Mouse (Mus musculus): ENCODE measurements at regions not wholly inside any gene's neighbourhood (a gene's known extent, or its start where the extent isn't known, plus 50 kb on each side); places are given as distances from the start of the nearest gene placed in this dataset.

DNA sequence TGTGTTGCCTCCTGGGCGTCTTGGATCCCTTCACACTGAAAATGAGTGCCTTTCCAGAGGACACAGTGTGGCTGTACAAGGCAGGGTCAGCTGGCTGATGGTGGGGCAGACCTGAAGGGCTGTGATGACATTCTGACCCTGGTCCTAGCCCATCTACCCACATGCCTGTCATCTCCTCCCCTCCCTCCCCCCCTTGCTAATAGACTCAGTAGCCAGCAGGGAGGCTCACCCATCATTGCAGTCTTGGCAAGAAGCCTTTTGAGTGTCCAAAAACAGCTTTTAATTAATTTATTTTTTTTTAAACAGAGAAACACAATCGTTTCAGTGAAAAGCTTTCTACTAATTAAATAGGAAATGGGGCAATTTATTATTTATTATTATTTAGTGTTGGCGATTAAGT, 67.0 kb upstream of the Ssx2ip start:
- no peak for ATAC-seq (ENCODE audit: insufficient read depth, low FRiP score, low read depth)
- WGBS: 51% methylated on average over 3 of the region's 3 CpGs
- Histone ChIP-seq H3K4me3 (replicated peaks) (no peak overlapping the region), H3K4me1 (0 out of 2 replicates have a peak, but pooled peaks cover 3% of the 10 kb centered on the region), H3K27me3 (replicated peaks) (no peaks in the 10 kb centered on the region), H3K36me3 (no peaks in the 10 kb centered on the region), H3K27ac (no peak overlapping the region), H3K9ac (no peak overlapping the region), H3K9me3 (no peaks in the 10 kb centered on the region), H3K4me2 (peak overlapping the region; percentile 43)

DNA sequence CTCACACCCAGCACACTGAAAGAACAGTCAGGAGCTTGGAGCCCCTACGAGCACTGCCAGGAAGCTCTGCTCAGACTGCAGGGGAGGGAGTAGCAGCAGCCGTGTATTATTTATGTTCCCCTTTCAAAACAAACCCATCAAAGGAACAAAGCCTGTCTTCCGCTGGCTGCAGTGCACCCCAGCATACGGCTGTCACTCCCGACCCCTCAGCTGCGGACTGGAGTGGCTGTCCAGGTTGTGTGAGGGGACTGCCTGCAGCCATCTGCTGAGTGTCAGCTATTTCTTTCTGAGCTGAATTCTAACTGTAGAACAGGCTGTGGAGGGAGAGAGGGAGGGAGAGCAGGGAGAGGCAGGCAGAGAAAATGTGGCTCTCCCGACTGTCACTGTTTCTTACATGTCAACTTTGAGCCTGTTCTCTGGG, 66.6 kb upstream of the Ssx2ip start:
- WGBS: 11% methylated on average over 7 of the region's 7 CpGs
- H3K4me3 ChIP-seq (replicated peaks): 0 out of 2 replicates have a peak overlapping the region, but pooled peaks have one; percentile 14
- H3K27me3 ChIP-seq (replicated peaks): 0 out of 2 replicates have a peak, but pooled peaks cover 2% of the 10 kb centered on the region
- no peaks in the 10 kb centered on the region for H3K9me3 ChIP-seq
- H3K27ac ChIP-seq: no peak overlapping the region
- H3K36me3 ChIP-seq: no peaks in the 10 kb centered on the region
- H3K4me1 ChIP-seq: 0 out of 2 replicates have a peak, but pooled peaks cover 3% of the 10 kb centered on the region
- H3K4me2 ChIP-seq: peak overlapping the region; percentile 43
- no peak overlapping the region for H3K9ac ChIP-seq
- ATAC-seq (ENCODE audit: insufficient read depth, low FRiP score, low read depth): peak; percentile 51; the same call in 1 of the 2 replicates

GRCm38 (mm10) chr3:146338445-146338844, 66.0 kb upstream of the Ssx2ip start:
- no peak overlapping the region for H3K4me3 ChIP-seq (replicated peaks)
- H3K4me1 ChIP-seq: 0 out of 2 replicates have a peak, but pooled peaks cover 3% of the 10 kb centered on the region
- no peaks in the 10 kb centered on the region for H3K9me3 ChIP-seq
- H3K4me2 ChIP-seq: no peak overlapping the region
- H3K27me3 ChIP-seq (replicated peaks): 0 out of 2 replicates have a peak, but pooled peaks cover 2% of the 10 kb centered on the region
- H3K36me3 ChIP-seq: no peaks in the 10 kb centered on the region
- WGBS: 68% methylated on average over 9 of the region's 9 CpGs
- no peak overlapping the region for H3K9ac ChIP-seq
- no peak overlapping the region for H3K27ac ChIP-seq
- ATAC-seq (ENCODE audit: insufficient read depth, low FRiP score, low read depth): no peak

DNA sequence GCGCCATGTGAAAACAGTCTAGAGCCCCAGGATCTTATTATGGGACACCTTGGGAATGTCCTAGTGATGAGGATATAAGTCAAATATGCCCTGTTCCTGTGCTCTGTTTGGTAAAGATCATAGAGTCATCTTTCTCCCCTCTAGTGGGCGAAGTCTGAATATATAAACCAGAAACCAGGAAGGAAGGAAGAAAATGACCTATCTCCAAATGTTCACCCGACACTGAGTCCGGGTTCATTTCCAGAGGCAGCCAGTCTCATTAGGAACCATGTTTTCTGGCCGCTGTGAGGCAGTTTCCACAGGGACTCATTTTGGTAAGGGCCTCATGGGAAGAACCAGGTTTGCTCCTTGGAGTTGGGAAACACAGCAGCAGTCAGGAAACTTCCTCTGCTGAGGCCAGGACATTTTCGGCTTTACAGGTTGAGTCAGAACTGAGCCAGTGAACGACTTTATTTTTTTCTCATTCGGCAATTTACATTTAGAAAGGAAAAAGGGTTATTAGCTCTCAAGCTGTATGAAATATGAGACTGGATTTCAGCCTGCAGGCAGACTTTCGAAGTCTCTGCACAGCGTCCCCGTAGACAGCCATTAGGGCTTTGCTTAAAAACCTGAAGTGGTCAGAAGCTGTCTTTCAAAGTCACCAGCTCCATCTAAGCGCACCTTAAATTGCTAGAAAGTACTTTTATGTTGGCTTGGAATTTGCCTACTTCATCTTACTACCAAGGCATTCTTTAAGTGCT, 64.0 kb upstream of the Ssx2ip start:
- no peak overlapping the region for H3K4me3 ChIP-seq (replicated peaks)
- no peak overlapping the region for H3K4me2 ChIP-seq
- H3K9ac ChIP-seq: no peak overlapping the region
- ATAC-seq (ENCODE audit: insufficient read depth, low FRiP score, low read depth): no peak
- H3K9me3 ChIP-seq: no peaks in the 10 kb centered on the region
- H3K27ac ChIP-seq: no peak overlapping the region
- H3K36me3 ChIP-seq: no peaks in the 10 kb centered on the region
- peaks cover 5% of the 10 kb centered on the region; the same call in 1 of the 2 replicates for H3K4me1 ChIP-seq
- 50% methylated on average over 12 of the region's 12 CpGs for WGBS
- H3K27me3 ChIP-seq (replicated peaks): 0 out of 2 replicates have a peak, but pooled peaks cover 2% of the 10 kb centered on the region

- no peak overlapping the region for H3K27ac ChIP-seq
- no peak overlapping the region for H3K9ac ChIP-seq
- ATAC-seq (ENCODE audit: insufficient read depth, low FRiP score, low read depth): no peak
- no peaks in the 10 kb centered on the region for H3K9me3 ChIP-seq
- H3K4me3 ChIP-seq (replicated peaks): no peak overlapping the region
- H3K4me1 ChIP-seq: peaks cover 7% of the 10 kb centered on the region; the same call in 1 of the 2 replicates
- WGBS: 79% methylated on average over 6 of the region's 6 CpGs
- no peaks in the 10 kb centered on the region for H3K36me3 ChIP-seq
- H3K4me2 ChIP-seq: no peak overlapping the region
- 0 out of 2 replicates have a peak, but pooled peaks cover 2% of the 10 kb centered on the region for H3K27me3 ChIP-seq (replicated peaks)
Measured at GRCm38 (mm10) chr3:146341652-146342340, 62.6 kb upstream of the Ssx2ip start.

DNA sequence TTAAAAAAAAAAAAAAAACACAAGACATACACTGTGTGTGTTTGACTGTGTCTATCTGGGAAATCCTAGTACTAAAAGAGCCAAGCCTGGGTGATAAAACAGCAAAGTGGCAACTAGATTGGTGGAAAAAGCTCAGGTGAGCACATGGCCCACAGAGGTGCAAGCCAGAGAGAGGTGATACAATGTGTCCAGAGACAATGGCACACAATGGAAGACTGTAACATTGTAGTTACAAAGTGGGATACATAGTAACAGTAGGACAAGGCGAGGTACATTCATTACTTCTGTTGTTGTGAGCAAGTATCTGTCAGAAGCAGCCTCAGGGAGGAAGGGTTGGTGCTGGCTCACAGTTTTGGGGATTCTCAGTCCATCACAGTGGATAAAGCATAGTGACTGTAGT, 61.7 kb upstream of the Ssx2ip start:
- Histone ChIP-seq H3K4me1 (peaks cover 7% of the 10 kb centered on the region; the same call in 1 of the 2 replicates), H3K9me3 (no peaks in the 10 kb centered on the region), H3K36me3 (no peaks in the 10 kb centered on the region), H3K27me3 (replicated peaks) (0 out of 2 replicates have a peak, but pooled peaks cover 2% of the 10 kb centered on the region), H3K4me3 (replicated peaks) (no peak overlapping the region), H3K27ac (no peak overlapping the region), H3K4me2 (no peak overlapping the region), H3K9ac (no peak overlapping the region)
- WGBS: 86% methylated on average over 1 of the region's 1 CpGs
- no peak for ATAC-seq (ENCODE audit: insufficient read depth, low FRiP score, low read depth)

GRCm38 (mm10) chr3:146343649-146344401, 60.6 kb upstream of the Ssx2ip start:
- Histone ChIP-seq H3K9ac (no peak overlapping the region), H3K36me3 (no peaks in the 10 kb centered on the region), H3K4me3 (replicated peaks) (no peak overlapping the region), H3K9me3 (no peaks in the 10 kb centered on the region), H3K4me1 (peaks cover 4% of the 10 kb centered on the region; the same call in 1 of the 2 replicates), H3K27me3 (replicated peaks) (0 out of 2 replicates have a peak, but pooled peaks cover 2% of the 10 kb centered on the region), H3K27ac (no peak overlapping the region), H3K4me2 (no peak overlapping the region)
- ATAC-seq (ENCODE audit: insufficient read depth, low FRiP score, low read depth): no peak
- 59% methylated on average over 9 of the region's 9 CpGs for WGBS

GRCm38 (mm10) chr3:146344402-146345025, 59.9 kb upstream of the Ssx2ip start:
- no peak for ATAC-seq (ENCODE audit: insufficient read depth, low FRiP score, low read depth)
- 76% methylated on average over 11 of the region's 11 CpGs for WGBS
- H3K27ac ChIP-seq: no peak overlapping the region
- no peaks in the 10 kb centered on the region for H3K9me3 ChIP-seq
- peaks cover 4% of the 10 kb centered on the region; the same call in 1 of the 2 replicates for H3K4me1 ChIP-seq
- no peaks in the 10 kb centered on the region for H3K36me3 ChIP-seq
- H3K4me2 ChIP-seq: no peak overlapping the region
- H3K4me3 ChIP-seq (replicated peaks): no peak overlapping the region
- H3K9ac ChIP-seq: no peak overlapping the region
- H3K27me3 ChIP-seq (replicated peaks): 0 out of 2 replicates have a peak, but pooled peaks cover 2% of the 10 kb centered on the region

- Histone ChIP-seq H3K27me3 (replicated peaks) (0 out of 2 replicates have a peak, but pooled peaks cover 2% of the 10 kb centered on the region), H3K4me1 (peaks cover 4% of the 10 kb centered on the region; the same call in 1 of the 2 replicates), H3K4me3 (replicated peaks) (peak overlapping the region; percentile 25), H3K27ac (no peak overlapping the region), H3K36me3 (no peaks in the 10 kb centered on the region), H3K9me3 (no peaks in the 10 kb centered on the region), H3K9ac (no peak overlapping the region), H3K4me2 (peak overlapping the region; percentile 52)
- peak; percentile 57 for ATAC-seq (ENCODE audit: insufficient read depth, low FRiP score, low read depth)
- 4% methylated on average over 18 of the region's 18 CpGs for WGBS
Measured at GRCm38 (mm10) chr3:146345308-146345780, 59.1 kb upstream of the Ssx2ip start.

DNA sequence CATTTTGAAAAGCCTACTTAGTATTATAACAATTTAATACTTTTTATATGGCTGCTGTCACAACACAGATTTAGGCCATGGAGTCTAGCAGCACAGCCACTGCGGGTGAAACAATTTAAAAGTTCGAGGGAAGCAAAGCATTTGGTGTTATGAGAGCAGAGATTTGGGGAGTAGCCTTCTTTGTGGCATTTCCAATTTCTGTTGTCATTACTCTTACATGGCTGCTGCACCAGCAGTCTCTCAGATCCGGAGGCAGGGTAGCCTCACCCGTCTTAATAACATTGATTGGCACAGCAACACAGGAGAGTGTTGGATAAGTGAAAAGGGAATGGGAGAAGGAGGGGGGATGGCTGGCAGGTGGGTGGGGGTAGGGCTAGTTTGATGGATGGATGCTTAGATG, 58.5 kb upstream of the Ssx2ip start:
- H3K9me3 ChIP-seq: no peaks in the 10 kb centered on the region
- H3K9ac ChIP-seq: no peak overlapping the region
- no peak overlapping the region for H3K4me2 ChIP-seq
- no peak overlapping the region for H3K4me3 ChIP-seq (replicated peaks)
- no peak overlapping the region for H3K27ac ChIP-seq
- peaks cover 4% of the 10 kb centered on the region; the same call in 1 of the 2 replicates for H3K4me1 ChIP-seq
- H3K36me3 ChIP-seq: no peaks in the 10 kb centered on the region
- no peak for ATAC-seq (ENCODE audit: insufficient read depth, low FRiP score, low read depth)
- H3K27me3 ChIP-seq (replicated peaks): 0 out of 2 replicates have a peak, but pooled peaks cover 2% of the 10 kb centered on the region
- 60% methylated on average over 4 of the region's 4 CpGs for WGBS

- no peak overlapping the region for H3K9ac ChIP-seq
- H3K4me2 ChIP-seq: no peak overlapping the region
- peaks cover 4% of the 10 kb centered on the region; the same call in 1 of the 2 replicates for H3K4me1 ChIP-seq
- no peaks in the 10 kb centered on the region for H3K9me3 ChIP-seq
- WGBS: 73% methylated on average over 3 of the region's 3 CpGs
- H3K27me3 ChIP-seq (replicated peaks): 0 out of 2 replicates have a peak, but pooled peaks cover 2% of the 10 kb centered on the region
- no peak for ATAC-seq (ENCODE audit: insufficient read depth, low FRiP score, low read depth)
- H3K36me3 ChIP-seq: no peaks in the 10 kb centered on the region
- H3K27ac ChIP-seq: no peak overlapping the region
- H3K4me3 ChIP-seq (replicated peaks): no peak overlapping the region
Measured at GRCm38 (mm10) chr3:146347311-146347710, 57.1 kb upstream of the Ssx2ip start.
